Mouse (Mus musculus) ES-E14 (cell line): ENCODE results near the gene Prss47. TPM values are rescaled to one million over a fixed set of nuclear protein-coding genes. Genes with fewer than 3 reads are reported as not detected.

ENCODE experiments used
- DNase-seq: peaks from one replicate; pipeline ENCODE4 v3.0.0-alpha.2; 2013; ENCODE audit warnings: low read depth, low spot score
- H3K27ac ChIP-seq: 2 replicates; pipeline ENCODE4 v1.5.1; 2012; ENCODE audit warnings: low read depth, mild to moderate bottlenecking, low read length, moderate library complexity, mixed read lengths; ENCODE audit not compliant: poor library complexity, insufficient read depth, severe bottlenecking
- H3K36me3 ChIP-seq: 2 replicates; pipeline ENCODE4 v1.6.1; 2012; ENCODE audit warnings: mild to moderate bottlenecking, low read length, moderate library complexity, mixed read lengths; ENCODE audit not compliant: control insufficient read depth, poor library complexity, insufficient read depth, severe bottlenecking
- H3K4me1 ChIP-seq, 2 experiments: fragments of 150-350 bp in 1 of 2; sonication (generic) in 1 of 2; 2 replicates each; pipeline ENCODE4 v1.6.1; 2012; ENCODE audit warnings: low read length in 2 of 2, mild to moderate bottlenecking in 1 of 2, mixed read lengths in 1 of 2; ENCODE audit not compliant: control insufficient read depth in 2 of 2, insufficient read depth in 2 of 2, poor library complexity in 1 of 2
- H3K4me3 ChIP-seq, 2 experiments: fragments of 150-350 bp in 1 of 2; sonication (generic) in 1 of 2; 2 replicates each; pipeline ENCODE4 v1.5.1; 2012; ENCODE audit warnings: low read length in 2 of 2, low read depth in 1 of 2, mild to moderate bottlenecking in 1 of 2, mixed read lengths in 1 of 2; ENCODE audit not compliant: insufficient read depth in 1 of 2, poor library complexity in 1 of 2, severe bottlenecking in 1 of 2
- H3K9ac ChIP-seq: 2 replicates; pipeline ENCODE4 v1.6.1; 2012; ENCODE audit warnings: low read depth, mild to moderate bottlenecking, low read length, mixed read lengths; ENCODE audit not compliant: poor library complexity, insufficient read depth, severe bottlenecking
- H3K9me3 ChIP-seq: fragments of 150-350 bp; sonication (generic); 2 replicates; pipeline ENCODE4 v1.6.1; 2012; ENCODE audit warnings: low read depth, mild to moderate bottlenecking, low read length; ENCODE audit not compliant: control insufficient read depth, insufficient read depth
- CHD2 ChIP-seq: IDR thresholded peaks from 2 replicates; pipeline ENCODE4 v1.6.1; 2014; ENCODE audit warnings: mild to moderate bottlenecking, low read depth, low read length, inconsistent platforms
- HCFC1 ChIP-seq: IDR thresholded peaks from 2 replicates; pipeline ENCODE4 v1.6.1; 2012; ENCODE audit warnings: low read length, inconsistent platforms, borderline replicate concordance; ENCODE audit not compliant: insufficient read depth
- MAFK ChIP-seq: IDR thresholded peaks from 2 replicates; pipeline ENCODE4 v1.6.1; 2014; ENCODE audit warnings: mild to moderate bottlenecking, low read depth, low read length, inconsistent platforms; ENCODE audit not compliant: insufficient read depth
- ZC3H11A ChIP-seq: IDR thresholded peaks from 2 replicates; pipeline ENCODE4 v1.6.1; 2012; ENCODE audit warnings: low read depth, mild to moderate bottlenecking, inconsistent platforms, low read length, borderline replicate concordance
- ZNF384 ChIP-seq: IDR thresholded peaks from 2 replicates; pipeline ENCODE4 v1.6.1; 2012; ENCODE audit warnings: low read depth, low read length, inconsistent platforms
- in situ Hi-C, 2 experiments: fragments of 600-800 bp; cut with MboI; formaldehyde crosslinking; loops; one replicate each; pipeline ENCODE4 v1.15.1; 2025; ENCODE audit warnings: low sequenced_read_pairs in 2 of 2, inconsistent platforms in 1 of 2; ENCODE audit not compliant: unreplicated experiment in 2 of 2
- total RNA-seq: library from RNA; depleted of rRNA; stranded (reverse); fragments of 300-350 nt; gene quantifications from 2 replicates; pipeline ENCODE4 v1.2.3, GENCODE M21; 2012

Prss47 gene
- total RNA-seq, 1 experiment = not detected

DNA sequence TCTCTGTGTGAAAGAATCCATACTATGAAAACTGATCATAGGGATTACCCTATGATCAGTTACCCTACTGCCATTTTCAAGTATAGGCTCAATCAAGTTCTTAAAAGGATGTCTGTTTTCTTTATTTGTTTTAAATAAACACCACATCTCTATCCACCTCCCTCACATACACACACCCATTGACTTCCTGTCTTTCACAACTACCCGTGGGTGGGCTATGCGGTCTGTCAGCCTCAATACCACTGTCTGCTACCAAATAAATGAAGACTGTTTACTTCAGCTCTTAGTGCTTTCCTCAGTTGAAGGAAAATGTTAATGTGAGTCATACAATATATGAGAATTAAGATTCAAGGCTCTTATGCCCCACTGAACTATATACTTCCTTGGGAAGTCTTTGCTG lies 17.4 kb upstream of the Prss47 start:
- no peak for DNase-seq
- Histone ChIP-seq H3K4me3 (no peak overlapping the region), H3K36me3 (peaks cover 3% of the 10 kb centered on the region), H3K9ac (no peak overlapping the region), H3K27ac (no peak overlapping the region), H3K4me1 (no peaks in the 10 kb centered on the region), H3K9me3 (no peaks in the 10 kb centered on the region)
- TF ChIP-seq HCFC1 (no peak), CHD2 (no peak), ZNF384 (no peak)
- in situ Hi-C loops = no loop called here

DNA sequence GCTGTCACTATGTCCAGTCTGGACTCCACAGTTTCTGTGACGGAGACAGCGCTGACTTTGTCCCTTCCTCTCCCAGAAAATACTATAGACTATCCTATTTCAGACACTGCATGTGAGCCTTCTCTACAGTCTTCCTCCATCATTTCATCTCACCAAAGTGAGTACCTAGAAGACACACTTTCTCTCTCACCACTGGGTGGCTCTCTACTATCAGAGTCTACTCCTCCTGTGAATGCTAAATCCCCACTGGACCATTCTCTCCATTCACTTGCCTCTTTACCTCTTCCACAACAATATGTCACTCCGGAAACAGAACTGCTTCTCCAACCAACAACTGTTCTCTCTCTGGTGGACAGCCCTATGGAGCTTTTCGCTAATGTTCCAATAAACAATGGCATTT lies 17.5 kb downstream of the Prss47 start:
- in situ Hi-C loops = no loop called here
- no peak overlapping the region for H3K27ac ChIP-seq
- H3K36me3 ChIP-seq = no peaks in the 10 kb centered on the region
- H3K9ac ChIP-seq = no peak overlapping the region
- peak; percentile 9 for DNase-seq
- H3K4me3 ChIP-seq = no peak overlapping the region
- TF ChIP-seq MAFK (no peak), ZC3H11A (no peak), HCFC1 (no peak), CHD2 (no peak), ZNF384 (no peak)
- H3K4me1 ChIP-seq = no peaks in the 10 kb centered on the region
- no peaks in the 10 kb centered on the region for H3K9me3 ChIP-seq

DNA sequence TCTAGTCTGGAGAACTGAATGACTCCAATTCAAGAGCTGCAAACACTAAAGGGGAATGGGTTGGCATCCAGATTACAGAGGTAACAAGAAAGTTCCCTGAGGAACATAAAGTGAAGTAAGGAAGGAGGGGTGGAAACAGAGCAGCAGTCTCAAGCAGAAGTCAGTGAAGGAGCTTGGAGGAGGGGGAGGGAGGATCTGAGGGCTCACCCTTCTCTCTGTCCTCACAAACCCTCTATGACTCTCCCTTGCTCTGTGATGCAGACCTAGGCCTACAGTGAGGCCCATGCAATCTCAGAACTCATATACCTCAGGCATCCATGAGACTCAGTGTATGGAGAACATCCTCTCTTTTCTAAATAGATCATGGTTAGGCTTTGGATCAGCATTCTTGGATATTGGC lies 19.8 kb downstream of the Prss47 start, which contains the start of gene Spata31d1c:
Gene Spata31d1c (plus strand): TSS at position 301 of the 400 bp plus-strand sequence.
- Histone ChIP-seq H3K4me3 (no peak within 1 kb of the TSS), H3K9me3 (no peaks in the 10 kb centered on the region), H3K27ac (no peak within 1 kb of the TSS), H3K9ac (no peak within 1 kb of the TSS), H3K4me1 (no peaks in the 10 kb centered on the region), H3K36me3 (no peaks in the 10 kb centered on the region)
- in situ Hi-C loops = no loop called here
- TF ChIP-seq MAFK (no peak), CHD2 (no peak), HCFC1 (no peak), ZNF384 (no peak), ZC3H11A (no peak)
- no peak for DNase-seq

DNA sequence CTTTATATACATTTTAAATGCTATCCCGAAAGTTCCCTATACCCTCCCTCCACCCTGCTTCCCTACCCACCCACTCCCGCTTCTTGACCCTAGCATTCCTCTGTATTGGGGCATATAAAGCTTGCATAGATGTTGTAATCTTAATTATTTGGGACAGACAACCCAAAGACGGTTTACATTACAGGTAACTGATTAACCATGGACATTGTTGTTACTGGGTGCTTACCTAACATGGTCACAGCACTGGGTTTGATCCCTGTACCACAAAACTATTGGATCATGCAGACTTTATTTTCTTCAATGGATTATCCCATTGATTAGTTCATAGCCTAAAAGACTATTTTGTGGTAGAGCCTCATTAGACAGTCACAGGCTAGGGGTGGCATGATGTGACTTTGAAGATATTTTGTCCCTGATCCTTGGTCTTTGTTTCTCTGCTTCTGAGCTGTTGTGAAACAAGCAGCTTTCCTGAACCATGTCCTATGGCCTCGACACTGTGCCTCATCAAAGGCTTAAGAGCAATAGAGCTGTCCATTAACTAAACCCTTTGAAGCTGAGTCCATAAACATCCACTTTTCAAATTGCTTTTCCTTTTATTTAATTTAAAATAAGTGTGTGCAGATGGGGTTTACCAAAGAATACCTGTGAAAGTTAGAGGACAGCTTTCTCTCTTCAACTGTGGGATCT lies 41.4 kb downstream of the Prss47 start:
- H3K4me3 ChIP-seq = no peak overlapping the region
- DNase-seq = no peak
- H3K27ac ChIP-seq = no peak overlapping the region
- in situ Hi-C loops = no loop called here
- no peak for TF ChIP-seq ZC3H11A
- no peak for TF ChIP-seq ZNF384
- TF ChIP-seq CHD2 = no peak
- TF ChIP-seq MAFK = no peak
- no peak for TF ChIP-seq HCFC1
- H3K36me3 ChIP-seq = no peaks in the 10 kb centered on the region
- H3K9me3 ChIP-seq = no peaks in the 10 kb centered on the region
- no peak overlapping the region for H3K9ac ChIP-seq
- 0 out of 4 replicates have a peak, but pooled peaks cover 0 to 3% of the 10 kb centered on the region in 2 experiments for H3K4me1 ChIP-seq

DNA sequence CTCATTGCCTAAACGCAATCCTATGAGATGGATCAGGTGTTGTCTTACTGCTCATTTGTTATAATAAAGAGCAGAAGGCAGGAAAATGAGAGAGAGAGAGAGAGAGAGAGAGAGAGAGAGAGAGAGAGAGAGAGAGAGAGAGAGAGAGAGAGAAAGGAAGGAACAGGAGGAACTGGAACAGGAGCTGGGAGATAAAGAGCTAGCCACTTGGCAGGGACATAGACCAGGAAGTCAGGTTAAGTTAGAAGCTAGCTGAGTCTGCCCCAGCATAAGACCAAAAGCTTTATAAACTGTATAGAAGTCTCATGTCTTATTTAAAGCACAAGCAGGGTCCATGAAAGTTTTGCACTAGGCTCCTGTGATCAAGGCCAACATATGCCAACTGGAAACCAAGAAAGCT lies 44.6 kb downstream of the Prss47 start:
- Histone ChIP-seq H3K27ac (no peak overlapping the region), H3K36me3 (no peaks in the 10 kb centered on the region), H3K4me1 (0 out of 4 replicates have a peak, but pooled peaks cover 0 to 3% of the 10 kb centered on the region in 2 experiments), H3K9ac (no peak overlapping the region), H3K9me3 (no peaks in the 10 kb centered on the region), H3K4me3 (no peak overlapping the region)
- DNase-seq = no peak
- in situ Hi-C loops = no loop called here
- no peak for TF ChIP-seq MAFK
- TF ChIP-seq ZC3H11A = no peak
- TF ChIP-seq CHD2 = no peak
- TF ChIP-seq ZNF384 = no peak
- no peak for TF ChIP-seq HCFC1
